In genomic region chrX:166315251-166315650, GRCm38 (mm10) we compare ENCODE assay signal across 23 mouse cellular contexts.
DNase-seq lines count a peak whose midpoint lies in the region; ATAC-seq and TF ChIP-seq lines count a peak whose summit lies in the region.
"Had no signal": no experiment of that assay in that cellular context is flagged by ENCODE, and none has a peak within 500 bp of the region (broad histone marks: within the 10 kb centered on the region; RNA-seq: fewer than 3 reads in every experiment).

No protein-coding gene starts in this region.

- H3K4me3 ChIP-seq in embryonic facial prominence, embryonic 14.5 days (ENCODE audit: low read depth, low read length): no peak overlapping the region
- no peak overlapping the region for H3K4me3 ChIP-seq in embryonic facial prominence, embryonic 10.5 days
- H3K4me3 ChIP-seq in hindbrain, postnatal 0 days (ENCODE audit: low read length): no peak overlapping the region
- no peak overlapping the region for H3K4me3 ChIP-seq in hindbrain, embryonic 10.5 days
- H3K4me3 ChIP-seq in neural tube, embryonic 13.5 days: no peak overlapping the region
- H3K4me3 ChIP-seq: heart, embryonic 12.5 days; limb, embryonic 15.5 days; stomach, embryonic 15.5 days had no signal

- H3K27me3 ChIP-seq in embryonic facial prominence, embryonic 14.5 days (replicated peaks; ENCODE audit: control insufficient read depth, insufficient read depth, low read length): peaks cover 13% of the 10 kb centered on the region; the same call in 1 of the 2 replicates
- peaks cover 88% of the 10 kb centered on the region for H3K27me3 ChIP-seq in embryonic facial prominence, embryonic 10.5 days (replicated peaks; ENCODE audit: low read depth, poor library complexity, severe bottlenecking)
- no peaks in the 10 kb centered on the region for H3K27me3 ChIP-seq in hindbrain, postnatal 0 days (ENCODE audit: insufficient read depth, low read length)
- H3K27me3 ChIP-seq in hindbrain, embryonic 10.5 days (ENCODE audit: insufficient read depth, poor library complexity, severe bottlenecking): peaks cover 74% of the 10 kb centered on the region
- H3K27me3 ChIP-seq in neural tube, embryonic 13.5 days: peaks cover 25% of the 10 kb centered on the region
- H3K27me3 ChIP-seq: heart, embryonic 12.5 days; stomach, embryonic 15.5 days had no signal

- DNase-seq in embryonic facial prominence, embryonic 14.5 days (ENCODE audit: low spot score): peak; percentile 15
- no peak for DNase-seq in embryonic facial prominence, embryonic 10.5 days (ENCODE audit: low spot score)
- no peak for DNase-seq in hindbrain, postnatal 0 days (ENCODE audit: low spot score)
- no peak for DNase-seq in hindbrain, embryonic 10.5 days (ENCODE audit: low spot score)
- DNase-seq in neural tube, embryonic 10.5 days (ENCODE audit: extremely low spot score, low spot score): no peak
- DNase-seq in urinary bladder, adult 2 months (ENCODE audit: low spot score): no peak
- DNase-seq: adrenal gland, adult 8-10 months; cerebellum, adult 8-10 months; cerebellum, postnatal 36 days; gastrocnemius, postnatal 25 days; heart, adult 18-20 months; heart, postnatal 10 days; kidney, postnatal 25 days; left cerebral cortex, postnatal 4 days; lung, embryonic 14.5 days; thymus, postnatal 25 days had no signal

- ATAC-seq in embryonic facial prominence, embryonic 14.5 days (ENCODE audit: low read depth): no peak
- ATAC-seq in hindbrain, postnatal 0 days: no peak
- no peak for ATAC-seq in neural tube, embryonic 13.5 days (ENCODE audit: low read depth)
- ATAC-seq: activated CD4-positive, CD25-positive, alpha-beta regulatory T cell, adult 4 months; intestine, postnatal 0 days had no signal

- no peaks in the 10 kb centered on the region for H3K4me1 ChIP-seq in embryonic facial prominence, embryonic 14.5 days (ENCODE audit: control insufficient read depth, insufficient read depth, low read length)
- H3K4me1 ChIP-seq in embryonic facial prominence, embryonic 10.5 days: no peaks in the 10 kb centered on the region
- H3K4me1 ChIP-seq in hindbrain, postnatal 0 days (ENCODE audit: insufficient read depth, low read length): no peaks in the 10 kb centered on the region
- no peaks in the 10 kb centered on the region for H3K4me1 ChIP-seq in hindbrain, embryonic 10.5 days (replicated peaks)
- H3K4me1 ChIP-seq in neural tube, embryonic 13.5 days (replicated peaks): peaks cover 23% of the 10 kb centered on the region
- H3K4me1 ChIP-seq: heart, embryonic 12.5 days; limb, embryonic 15.5 days; stomach, embryonic 15.5 days had no signal

- TF ChIP-seq CTCF in hindbrain, postnatal 0 days (IDR thresholded peaks at IDR 0.05; ENCODE audit: low read depth): no peak

- no peak overlapping the region for H3K27ac ChIP-seq in embryonic facial prominence, embryonic 14.5 days (replicated peaks; ENCODE audit: low read depth, low read length)
- H3K27ac ChIP-seq in embryonic facial prominence, embryonic 10.5 days (replicated peaks): no peak overlapping the region
- H3K27ac ChIP-seq in hindbrain, postnatal 0 days: peak overlapping the region; percentile 76
- H3K27ac ChIP-seq in hindbrain, embryonic 10.5 days: no peak overlapping the region
- H3K27ac ChIP-seq in neural tube, embryonic 13.5 days (replicated peaks): peak overlapping the region; percentile 23
- H3K27ac ChIP-seq: limb, embryonic 15.5 days; liver, embryonic 14.5 days; stomach, embryonic 15.5 days had no signal

- no peaks in the 10 kb centered on the region for H3K9me3 ChIP-seq in embryonic facial prominence, embryonic 14.5 days (ENCODE audit: control insufficient read depth, low read length)
- H3K9me3 ChIP-seq in embryonic facial prominence, embryonic 10.5 days: no peaks in the 10 kb centered on the region
- H3K9me3 ChIP-seq in hindbrain, postnatal 0 days (ENCODE audit: low read length): no peaks in the 10 kb centered on the region
- no peaks in the 10 kb centered on the region for H3K9me3 ChIP-seq in hindbrain, embryonic 10.5 days
- H3K9me3 ChIP-seq in neural tube, embryonic 13.5 days: no peaks in the 10 kb centered on the region
- H3K9me3 ChIP-seq: heart, embryonic 12.5 days; limb, embryonic 15.5 days; stomach, embryonic 15.5 days had no signal

- H3K36me3 ChIP-seq in embryonic facial prominence, embryonic 14.5 days (ENCODE audit: control insufficient read depth, insufficient read depth, low read length): no peaks in the 10 kb centered on the region
- no peaks in the 10 kb centered on the region for H3K36me3 ChIP-seq in embryonic facial prominence, embryonic 10.5 days (replicated peaks)
- H3K36me3 ChIP-seq in hindbrain, postnatal 0 days (ENCODE audit: insufficient read depth, low read length): no peaks in the 10 kb centered on the region
- H3K36me3 ChIP-seq in hindbrain, embryonic 10.5 days: no peaks in the 10 kb centered on the region
- H3K36me3 ChIP-seq in neural tube, embryonic 13.5 days: no peaks in the 10 kb centered on the region
- H3K36me3 ChIP-seq: heart, embryonic 12.5 days; limb, embryonic 15.5 days; stomach, embryonic 15.5 days had no signal

- no peak overlapping the region for H3K4me2 ChIP-seq in embryonic facial prominence, embryonic 14.5 days (ENCODE audit: low read depth, low read length)
- H3K4me2 ChIP-seq in hindbrain, postnatal 0 days (ENCODE audit: low read depth, low read length): no peak overlapping the region
- no peak overlapping the region for H3K4me2 ChIP-seq in neural tube, embryonic 13.5 days
- H3K4me2 ChIP-seq: heart, embryonic 12.5 days; limb, embryonic 15.5 days; lung, embryonic 14.5 days; stomach, embryonic 15.5 days had no signal

- H3K9ac ChIP-seq in embryonic facial prominence, embryonic 14.5 days (ENCODE audit: low read depth, low read length): no peak overlapping the region
- no peak overlapping the region for H3K9ac ChIP-seq in hindbrain, postnatal 0 days (replicated peaks; ENCODE audit: low read length)
- no peak overlapping the region for H3K9ac ChIP-seq in neural tube, embryonic 13.5 days
- H3K9ac ChIP-seq: heart, embryonic 12.5 days; limb, embryonic 15.5 days; liver, embryonic 14.5 days; lung, embryonic 14.5 days; stomach, embryonic 15.5 days had no signal

- WGBS in embryonic facial prominence, embryonic 14.5 days: 43% methylated on average over 1 of the region's 1 CpGs
- 84% methylated on average over 1 of the region's 1 CpGs for WGBS in embryonic facial prominence, embryonic 10.5 days
- WGBS in hindbrain, postnatal 0 days: 44% methylated on average over 1 of the region's 1 CpGs
- WGBS in hindbrain, embryonic 10.5 days: 87% methylated on average over 1 of the region's 1 CpGs
- WGBS in neural tube, embryonic 13.5 days: 59% methylated on average over 1 of the region's 1 CpGs

Comparison
In these comparisons a context has a peak if more than half of its experiments do, and no peak if none do; other contexts are left out.
1. H3K27ac ChIP-seq: peak in hindbrain, postnatal 0 days (single experiment) and neural tube, embryonic 13.5 days (single experiment); none in embryonic facial prominence, embryonic 14.5 days (single experiment), embryonic facial prominence, embryonic 10.5 days (single experiment) and hindbrain, embryonic 10.5 days (single experiment).